Mouse (Mus musculus): Measurements from ENCODE around the gene Dock9. TPM values are rescaled to one million over a fixed set of nuclear protein-coding genes. Genes with fewer than 3 reads are reported as not detected.

Dock9 gene
- total and polyA plus RNA-seq, 3 experiments: 9.3 to 12.2 (median 10.3) TPM

- peaks cover 0 to 5% of the 10 kb centered on the region in 2 experiments; a peak in 1 of 4 replicates for H3K4me1 ChIP-seq (ENCODE audit: control insufficient read depth in 1 of 2, insufficient read depth in 2 of 2)
- dilution Hi-C loops (cut with MboI; ENCODE audit: extremely low pct_ligation_motif_present, extremely low pct_unique_long_range_greater_than_20kb, low sequenced_read_pairs): no loop called here
- H3K9ac ChIP-seq (ENCODE audit: insufficient read depth, low read depth): no peak overlapping the region
- H3K27me3 ChIP-seq (replicated peaks): no peaks in the 10 kb centered on the region
- no peak overlapping the region for H3K4me2 ChIP-seq (ENCODE audit: insufficient read depth, low read depth, poor library complexity, severe bottlenecking)
- peaks cover 9 to 41% of the 10 kb centered on the region in 2 experiments for H3K36me3 ChIP-seq (replicated peaks in 1 of 2; ENCODE audit: control insufficient read depth in 1 of 2, insufficient read depth in 1 of 2, low read length in 1 of 2)
- no peak overlapping the region for H3K4me3 ChIP-seq (replicated peaks in 1 of 3; ENCODE audit: low read depth in 2 of 3, low read length in 2 of 3, poor library complexity in 1 of 3)
- no peaks in the 10 kb centered on the region for H3K9me3 ChIP-seq (replicated peaks; ENCODE audit: low read length)
- in situ Hi-C loops (cut with MboI; ENCODE audit: low pct_ligation_motif_present, low pct_unique_long_range_greater_than_20kb, low sequenced_read_pairs): loop anchor here (10.0 kb wide), 1 partner anchor 181 kb away; no protein-coding TSS in a partner anchor
- no peak for DNase-seq (ENCODE audit: extremely low read depth)
- H3K27ac ChIP-seq (ENCODE audit: insufficient read depth, low read depth): no peak overlapping the region
- no peaks in the 10 kb centered on the region for H3K79me2 ChIP-seq (replicated peaks; ENCODE audit: control insufficient read depth, extremely low read depth, insufficient read depth, poor library complexity, severe bottlenecking)
- no peak for TF ChIP-seq MAFK (IDR thresholded peaks at IDR 0.05; ENCODE audit: insufficient replicate concordance, low read length)
- no peak for TF ChIP-seq ZC3H11A (IDR thresholded peaks at IDR 0.05; ENCODE audit: low read depth, low read length)
- TF ChIP-seq JUND (conservative IDR thresholded peaks at IDR 0.05; ENCODE audit: low read depth, low read length): no peak
- no peak for TF ChIP-seq RCOR1 (conservative IDR thresholded peaks at IDR 0.05; ENCODE audit: low read depth, low read length)
- TF ChIP-seq ZNF384 (IDR thresholded peaks at IDR 0.05; ENCODE audit: low read depth, low read length): no peak
- TF ChIP-seq BHLHE40 (IDR thresholded peaks at IDR 0.05; ENCODE audit: low read depth, low read length): no peak
- no peak for TF ChIP-seq HCFC1 (IDR thresholded peaks at IDR 0.05; ENCODE audit: low read depth, low read length)
- TF ChIP-seq ZKSCAN1 (IDR thresholded peaks at IDR 0.05; ENCODE audit: borderline replicate concordance, low read depth, low read length): no peak
- no peak for TF ChIP-seq NELFE (IDR thresholded peaks at IDR 0.05; ENCODE audit: low read depth, low read length)
- TF ChIP-seq EP300 (IDR thresholded peaks at IDR 0.05; ENCODE audit: low read length): no peak
- no peak for TF ChIP-seq KAT2A (IDR thresholded peaks at IDR 0.05; ENCODE audit: insufficient replicate concordance, low read length)
- no peak for TF ChIP-seq USF1 (IDR thresholded peaks at IDR 0.05; ENCODE audit: low read depth, low read length)
- no peak for TF ChIP-seq MAX (IDR thresholded peaks at IDR 0.05; ENCODE audit: low read length)
- no peak for TF ChIP-seq USF2 (conservative IDR thresholded peaks at IDR 0.05; ENCODE audit: low read depth, low read length)
- no peak for TF ChIP-seq IRF4 (IDR thresholded peaks at IDR 0.05; ENCODE audit: low read depth, low read length)
- TF ChIP-seq POLR2AphosphoS2 (IDR thresholded peaks at IDR 0.05; ENCODE audit: low read depth, low read length): no peak
These were observed 224.2 kb downstream of the Dock9 start for GRCm38 (mm10) chr14:121573391-121573790.

- no peaks in the 10 kb centered on the region for H3K4me1 ChIP-seq (ENCODE audit: control insufficient read depth in 1 of 2, insufficient read depth in 2 of 2)
- H3K4me3 ChIP-seq (replicated peaks in 1 of 3; ENCODE audit: low read depth in 2 of 3, low read length in 2 of 3, poor library complexity in 1 of 3): no peak overlapping the region
- no peak overlapping the region for H3K27ac ChIP-seq (ENCODE audit: insufficient read depth, low read depth)
- H3K9me3 ChIP-seq (replicated peaks; ENCODE audit: low read length): no peaks in the 10 kb centered on the region
- peaks cover 2 to 11% of the 10 kb centered on the region in 2 experiments for H3K36me3 ChIP-seq (replicated peaks in 1 of 2; ENCODE audit: control insufficient read depth in 1 of 2, insufficient read depth in 1 of 2, low read length in 1 of 2)
- in situ Hi-C loops (cut with MboI; ENCODE audit: low pct_ligation_motif_present, low pct_unique_long_range_greater_than_20kb, low sequenced_read_pairs) (no loop called here), dilution Hi-C loops (cut with MboI; ENCODE audit: extremely low pct_ligation_motif_present, extremely low pct_unique_long_range_greater_than_20kb, low sequenced_read_pairs) (no loop called here)
- H3K79me2 ChIP-seq (replicated peaks; ENCODE audit: control insufficient read depth, extremely low read depth, insufficient read depth, poor library complexity, severe bottlenecking): no peaks in the 10 kb centered on the region
- DNase-seq (ENCODE audit: extremely low read depth): no peak
- no peaks in the 10 kb centered on the region for H3K27me3 ChIP-seq (replicated peaks)
- H3K4me2 ChIP-seq (ENCODE audit: insufficient read depth, low read depth, poor library complexity, severe bottlenecking): no peak overlapping the region
- no peak overlapping the region for H3K9ac ChIP-seq (ENCODE audit: insufficient read depth, low read depth)
- no peak for TF ChIP-seq TBP (conservative IDR thresholded peaks at IDR 0.05; ENCODE audit: low read depth, low read length)
- TF ChIP-seq E2F4 (IDR thresholded peaks at IDR 0.05; ENCODE audit: insufficient replicate concordance, low read depth, low read length): no peak
- TF ChIP-seq CHD2 (IDR thresholded peaks at IDR 0.05; ENCODE audit: low read length): no peak
- no peak for TF ChIP-seq MAFK (IDR thresholded peaks at IDR 0.05; ENCODE audit: insufficient replicate concordance, low read length)
- TF ChIP-seq MEF2A (IDR thresholded peaks at IDR 0.05; ENCODE audit: borderline replicate concordance, low read depth, low read length): no peak
- TF ChIP-seq SIN3A (IDR thresholded peaks at IDR 0.05; ENCODE audit: low read length): no peak
- TF ChIP-seq JUN (IDR thresholded peaks at IDR 0.05; ENCODE audit: insufficient read depth, low read depth, low read length): no peak
- no peak for TF ChIP-seq JUND (conservative IDR thresholded peaks at IDR 0.05; ENCODE audit: low read depth, low read length)
- TF ChIP-seq IRF4 (IDR thresholded peaks at IDR 0.05; ENCODE audit: low read depth, low read length): no peak
- TF ChIP-seq TCF12 (IDR thresholded peaks at IDR 0.05; ENCODE audit: low read depth, low read length): no peak
- TF ChIP-seq ZC3H11A (IDR thresholded peaks at IDR 0.05; ENCODE audit: low read depth, low read length): no peak
- no peak for TF ChIP-seq NELFE (IDR thresholded peaks at IDR 0.05; ENCODE audit: low read depth, low read length)
- TF ChIP-seq POLR2AphosphoS2 (IDR thresholded peaks at IDR 0.05; ENCODE audit: low read depth, low read length): no peak
- TF ChIP-seq EP300 (IDR thresholded peaks at IDR 0.05; ENCODE audit: low read length): no peak
- TF ChIP-seq USF2 (conservative IDR thresholded peaks at IDR 0.05; ENCODE audit: low read depth, low read length): no peak
- TF ChIP-seq MXI1 (IDR thresholded peaks at IDR 0.05; ENCODE audit: low read depth, low read length): no peak
- no peak for TF ChIP-seq ZNF384 (IDR thresholded peaks at IDR 0.05; ENCODE audit: low read depth, low read length)
These were observed 230.8 kb downstream of the Dock9 start for GRCm38 (mm10) chr14:121566794-121567201.

All from CH12.LX (cell line).